Mouse (Mus musculus): Measurements from ENCODE around the gene Col8a2. TPM values are rescaled to one million over a fixed set of nuclear protein-coding genes. Genes with fewer than 3 reads are reported as not detected.

Col8a2 gene
- total RNA-seq, 2 experiments from 2014 or later = 1.2 to 1.5 TPM

- no peak overlapping the region for H3K4me3 ChIP-seq
- TF ChIP-seq CTCF (conservative IDR thresholded peaks at IDR 0.05) = no peak
- no peak for DNase-seq (ENCODE audit: low spot score in 2 of 2)
- H3K27ac ChIP-seq = no peak overlapping the region
Observed at GRCm38 (mm10) chr4:126339461-126339860, 52.9 kb downstream of the Col8a2 start.

- TF ChIP-seq CTCF (conservative IDR thresholded peaks at IDR 0.05) = no peak
- no peak overlapping the region for H3K27ac ChIP-seq
- H3K4me3 ChIP-seq = no peak overlapping the region
- no peak for DNase-seq (ENCODE audit: low spot score in 2 of 2)
Observed at GRCm38 (mm10) chr4:126343451-126343850, 56.9 kb downstream of the Col8a2 start.

GRCm38 (mm10) chr4:126360069-126360468, 73.5 kb downstream of the Col8a2 start:
- Histone ChIP-seq H3K4me3 (no peak overlapping the region), H3K27ac (no peak overlapping the region)
- no peak for DNase-seq (ENCODE audit: low spot score in 2 of 2)
- no peak for TF ChIP-seq CTCF (conservative IDR thresholded peaks at IDR 0.05)

Other genes starting within 250 kb of the Col8a2 start
- 10 to 100 TPM; 46.2 to 48.6 TPM for gene Mrps15, start 239.9 kb upstream of the Col8a2 start, total RNA-seq (2021)
- gene Oscp1, start 228.2 kb upstream of the Col8a2 start, total RNA-seq (2021) = 10 to 100 TPM; 41.1 to 44.5 TPM
- gene Lsm10, start 190.2 kb upstream of the Col8a2 start, total RNA-seq (2021) = 10 to 100 TPM; 13.4 to 13.8 TPM
- 10 to 100 TPM; 24.8 to 26.6 TPM for gene Stk40, start 182.8 kb upstream of the Col8a2 start, total RNA-seq (2021)
- 1 to 10 TPM; 3.3 to 3.6 TPM for gene Eva1b, start 139.0 kb upstream of the Col8a2 start, total RNA-seq (2021)
- under 1 TPM; 0.59 to 0.81 TPM for gene Sh3d21, start 123.3 kb upstream of the Col8a2 start, total RNA-seq (2021)
- 100 to 1,000 TPM; 150 to 166 TPM for gene Thrap3, start 84.0 kb upstream of the Col8a2 start, total RNA-seq (2021)
- 100 to 1,000 TPM; 246 to 249 TPM for gene Map7d1, start 30.4 kb upstream of the Col8a2 start, total RNA-seq (2021)
- 10 to 100 TPM; 85.4 to 90.5 TPM for gene Trappc3, start 24.5 kb upstream of the Col8a2 start, total RNA-seq (2021)
- 10 to 100 TPM; 32.2 to 33.0 TPM for gene Adprhl2, start 34.9 kb downstream of the Col8a2 start, total RNA-seq (2021)
- gene Tekt2, start 38.9 kb downstream of the Col8a2 start, total RNA-seq (2021) = 1 to 10 TPM; 1.3 to 1.6 TPM
- 10 to 100 TPM; 39.3 to 50.5 TPM for gene Ago3, start 142.8 kb downstream of the Col8a2 start, total RNA-seq (2021)
- 10 to 100 TPM; 63.1 to 64.0 TPM for gene Ago1, start 181.8 kb downstream of the Col8a2 start, total RNA-seq (2021)
- 1 to 10 TPM; 7.5 to 9.5 TPM for gene Ago4, start 246.7 kb downstream of the Col8a2 start, total RNA-seq (2021)

All from layer of hippocampus, adult 2 months (tissue).